Mouse (Mus musculus): Measurements from ENCODE around the gene Olfr920.

The Olfr920 gene

GRCm38 (mm10) chr9:38751999-38752398, at the start of gene Olfr920:
Gene Olfr920 (plus strand): TSS chr9:38752299.
- no peak for DNase-seq (ENCODE audit: low read depth)

GRCm38 (mm10) chr9:38718102-38718501, 34.0 kb upstream of the Olfr920 start, which contains the start of gene Vwa5a:
Gene Vwa5a (plus strand): TSS chr9:38718268.
- DNase-seq (ENCODE audit: low read depth): peak; percentile 79

- DNase-seq (ENCODE audit: low read depth): peak; percentile 70
Measured at GRCm38 (mm10) chr9:38718927-38719441, 33.1 kb upstream of the Olfr920 start.

GRCm38 (mm10) chr9:38724044-38724443, 28.1 kb upstream of the Olfr920 start:
- DNase-seq (ENCODE audit: low read depth): no peak

- DNase-seq (ENCODE audit: low read depth): no peak
Measured at GRCm38 (mm10) chr9:38728218-38728617, 23.9 kb upstream of the Olfr920 start.

GRCm38 (mm10) chr9:38741408-38741807, 10.7 kb upstream of the Olfr920 start:
- no peak for DNase-seq (ENCODE audit: low read depth)

- DNase-seq (ENCODE audit: low read depth): no peak
Measured at GRCm38 (mm10) chr9:38744619-38745315, 7.3 kb upstream of the Olfr920 start.

GRCm38 (mm10) chr9:38772768-38773167, 20.7 kb downstream of the Olfr920 start, which contains the start of gene Olfr921:
Gene Olfr921 (plus strand): TSS chr9:38773068.
- DNase-seq (ENCODE audit: low read depth): no peak

GRCm38 (mm10) chr9:38792689-38793088, 40.6 kb downstream of the Olfr920 start:
- DNase-seq (ENCODE audit: low read depth): no peak

GRCm38 (mm10) chr9:38805696-38806095, 53.6 kb downstream of the Olfr920 start:
- peak; percentile 2 for DNase-seq (ENCODE audit: low read depth)
